Mouse (Mus musculus) forebrain, embryonic 11.5 days (tissue): ENCODE data around the gene Umod. TPM values are rescaled to one million over a fixed set of nuclear protein-coding genes. Genes with fewer than 3 reads are reported as not detected.

Experiments
- ATAC-seq: fragments of 200-750 bp; cut with Nextera tagmentation; replicated peaks from 2 replicates; pipeline ENCODE4 v1.8.0; 2017; ENCODE audit warnings: moderate TSS enrichment; ENCODE audit not compliant: low FRiP score
- DNase-seq: peaks from one replicate; pipeline ENCODE4 v3.0.0-alpha.2; 2017; ENCODE audit warnings: low spot score
- H3K27ac ChIP-seq: fragments of 300-500 bp; sonication (generic); 2 replicates; pipeline ENCODE4 v1.5.1; 2014; ENCODE audit warnings: low read depth, low read length
- H3K27me3 ChIP-seq: fragments of 300-500 bp; sonication (generic); 2 replicates; pipeline ENCODE4 v1.6.1; 2014; ENCODE audit warnings: mild to moderate bottlenecking, low read length, mixed read lengths; ENCODE audit not compliant: control insufficient read depth, insufficient read depth
- H3K36me3 ChIP-seq: fragments of 300-500 bp; sonication (generic); 2 replicates; pipeline ENCODE4 v1.6.1; 2014; ENCODE audit warnings: mild to moderate bottlenecking, low read length, moderate library complexity, mixed read lengths; ENCODE audit not compliant: control insufficient read depth, insufficient read depth
- H3K4me1 ChIP-seq: fragments of 300-500 bp; sonication (generic); replicated peaks from 2 replicates; pipeline ENCODE4 v1.6.1; 2014; ENCODE audit warnings: low read length, mixed read lengths; ENCODE audit not compliant: control insufficient read depth, insufficient read depth
- H3K4me2 ChIP-seq: fragments of 300-500 bp; sonication (generic); 2 replicates; pipeline ENCODE4 v1.6.1; 2014; ENCODE audit warnings: low read depth, mild to moderate bottlenecking, low read length, moderate library complexity, mixed read lengths; ENCODE audit not compliant: severe bottlenecking
- H3K4me3 ChIP-seq: fragments of 300-500 bp; sonication (generic); 2 replicates; pipeline ENCODE4 v1.5.1; 2014; ENCODE audit warnings: low read depth, low read length
- H3K9ac ChIP-seq: fragments of 300-500 bp; sonication (generic); 2 replicates; pipeline ENCODE4 v1.6.1; 2014; ENCODE audit warnings: low read length
- H3K9me3 ChIP-seq: fragments of 300-500 bp; sonication (generic); 2 replicates; pipeline ENCODE4 v1.6.1; 2016; ENCODE audit warnings: low read length, mixed read lengths; ENCODE audit not compliant: control insufficient read depth
- WGBS: fragments of 180-500 bp; shearing (Covaris S2); extraction: QIAGEN DNeasy Blood & Tissue Kit; methylation state at CpG from one replicate; pipeline ENCODE4 v1.1.7; 2014; 5-methylcytosine and 5-hydroxymethylcytosine counted together
- polyA plus RNA-seq: library from polyadenylated mRNA; unstranded; fragments of >200 nt; fragmentation: Nextera tagmentation; extraction: Ambion mirVana; gene quantifications from 2 replicates; pipeline ENCODE4 v1.2.1, GENCODE M21; 2014

Umod gene
- polyA plus RNA-seq, 1 experiment from 2014 or later = not detected

GRCm38 (mm10) chr7:119519654-119520053 is 40.6 kb upstream of the Umod start:
- no peaks in the 10 kb centered on the region for H3K9me3 ChIP-seq
- no peaks in the 10 kb centered on the region for H3K27me3 ChIP-seq
- H3K27ac ChIP-seq = no peak overlapping the region
- peak; percentile 81 for DNase-seq
- no peaks in the 10 kb centered on the region for H3K36me3 ChIP-seq
- H3K4me2 ChIP-seq = no peak overlapping the region
- WGBS = 53% methylated on average over 5 of the region's 5 CpGs
- H3K4me3 ChIP-seq = no peak overlapping the region
- no peaks in the 10 kb centered on the region for H3K4me1 ChIP-seq
- peak; percentile 63; the same call in 1 of the 2 replicates for ATAC-seq
- no peak overlapping the region for H3K9ac ChIP-seq

GRCm38 (mm10) chr7:119519163-119519562 is 40.1 kb upstream of the Umod start, which contains the start of gene Acsm5:
TSS of gene Acsm5 (plus strand) at chr7:119519463.
- Histone ChIP-seq H3K4me3 (no peak within 1 kb of the TSS), H3K27me3 (no peaks in the 10 kb centered on the region), H3K36me3 (no peaks in the 10 kb centered on the region), H3K4me2 (no peak within 1 kb of the TSS), H3K4me1 (no peaks in the 10 kb centered on the region), H3K9ac (no peak within 1 kb of the TSS), H3K9me3 (no peaks in the 10 kb centered on the region), H3K27ac (no peak within 1 kb of the TSS)
- DNase-seq (no peak), ATAC-seq (no peak)
- 77% methylated on average over 5 of the region's 5 CpGs for WGBS

GRCm38 (mm10) chr7:119516272-119516558 is 37.1 kb upstream of the Umod start:
- no peak for DNase-seq
- no peaks in the 10 kb centered on the region for H3K27me3 ChIP-seq
- no peak overlapping the region for H3K9ac ChIP-seq
- H3K27ac ChIP-seq = no peak overlapping the region
- no peak for ATAC-seq
- H3K4me3 ChIP-seq = no peak overlapping the region
- H3K4me1 ChIP-seq = no peaks in the 10 kb centered on the region
- no peaks in the 10 kb centered on the region for H3K36me3 ChIP-seq
- no peak overlapping the region for H3K4me2 ChIP-seq
- WGBS = 86% methylated on average over 7 of the region's 7 CpGs
- H3K9me3 ChIP-seq = no peaks in the 10 kb centered on the region

- H3K4me3 ChIP-seq = no peak overlapping the region
- H3K27ac ChIP-seq = no peak overlapping the region
- no peaks in the 10 kb centered on the region for H3K27me3 ChIP-seq
- H3K4me1 ChIP-seq = no peaks in the 10 kb centered on the region
- no peaks in the 10 kb centered on the region for H3K9me3 ChIP-seq
- WGBS = 69% methylated on average over 10 of the region's 10 CpGs
- H3K36me3 ChIP-seq = no peaks in the 10 kb centered on the region
- H3K9ac ChIP-seq = no peak overlapping the region
- no peak overlapping the region for H3K4me2 ChIP-seq
- DNase-seq = peak; percentile 70
- peak; percentile 59; the same call in 1 of the 2 replicates for ATAC-seq
Observed at GRCm38 (mm10) chr7:119515492-119516271, 36.6 kb upstream of the Umod start.

GRCm38 (mm10) chr7:119513056-119513455 is 34.0 kb upstream of the Umod start:
- Histone ChIP-seq H3K9ac (no peak overlapping the region), H3K36me3 (no peaks in the 10 kb centered on the region), H3K4me2 (no peak overlapping the region), H3K27ac (no peak overlapping the region), H3K9me3 (no peaks in the 10 kb centered on the region), H3K27me3 (no peaks in the 10 kb centered on the region), H3K4me1 (no peaks in the 10 kb centered on the region), H3K4me3 (no peak overlapping the region)
- 29% methylated on average over 7 of the region's 7 CpGs for WGBS
- ATAC-seq = no peak
- DNase-seq = peak; percentile 72

- DNase-seq = no peak
- Histone ChIP-seq H3K9ac (no peak overlapping the region), H3K4me2 (no peak overlapping the region), H3K9me3 (no peaks in the 10 kb centered on the region), H3K27me3 (no peaks in the 10 kb centered on the region), H3K4me1 (no peaks in the 10 kb centered on the region), H3K27ac (no peak overlapping the region), H3K36me3 (no peaks in the 10 kb centered on the region), H3K4me3 (no peak overlapping the region)
- 95% methylated on average over 4 of the region's 4 CpGs for WGBS
- ATAC-seq = no peak
Observed at GRCm38 (mm10) chr7:119511143-119511542, 32.1 kb upstream of the Umod start.

GRCm38 (mm10) chr7:119490041-119490780 is 11.1 kb upstream of the Umod start:
- no peak for ATAC-seq
- Histone ChIP-seq H3K4me3 (no peak overlapping the region), H3K36me3 (no peaks in the 10 kb centered on the region)

GRCm38 (mm10) chr7:119486683-119487082 is 7.6 kb upstream of the Umod start:
- DNase-seq (no peak), ATAC-seq (no peak)
- Histone ChIP-seq H3K4me3 (no peak overlapping the region), H3K36me3 (no peaks in the 10 kb centered on the region), H3K9me3 (no peaks in the 10 kb centered on the region), H3K4me1 (no peaks in the 10 kb centered on the region), H3K27me3 (no peaks in the 10 kb centered on the region), H3K4me2 (no peak overlapping the region), H3K27ac (no peak overlapping the region), H3K9ac (no peak overlapping the region)
- WGBS = 89% methylated on average over 5 of the region's 5 CpGs

More at GRCm38 (mm10) chr7:119490041-119490780, 11.1 kb upstream of the Umod start:
- Histone ChIP-seq H3K27ac (no peak overlapping the region), H3K27me3 (no peaks in the 10 kb centered on the region), H3K9me3 (no peaks in the 10 kb centered on the region), H3K4me1 (no peaks in the 10 kb centered on the region), H3K4me2 (no peak overlapping the region), H3K9ac (no peak overlapping the region)
- WGBS = 86% methylated on average over 4 of the region's 4 CpGs
- no peak for DNase-seq
